Mouse (Mus musculus): ENCODE measurements around the gene Psmd13. TPM values are rescaled to one million over a fixed set of nuclear protein-coding genes. Genes with fewer than 3 reads are reported as not detected.
A peak's percentile ranks its signal among the peaks of the same experiment; 100 is the strongest.

Gene Psmd13
- 16.6 and 130 TPM in 2 replicates for polyA plus RNA-seq (2012; ENCODE audit: insufficient read depth, low replicate concordance)

GRCm38 (mm10) chr7:140881696-140882468 lies at the start of gene Psmd13, which contains the start of gene Sirt3:
Psmd13 (plus strand) TSS chr7:140881968.
Sirt3 (minus strand) TSS chr7:140882309.
- Histone ChIP-seq H3K4me1 (peaks cover 56% of the 10 kb centered on the region), H3K9me3 (no peaks in the 10 kb centered on the region), H3K36me3 (replicated peaks; ENCODE audit: low read length) (peaks cover 57% of the 10 kb centered on the region), H3K27me3 (replicated peaks) (no peaks in the 10 kb centered on the region), H3K4me3 (replicated peaks) (peak within 1 kb of the TSS; percentile 95)
- TF ChIP-seq GATA1 (IDR thresholded peaks at IDR 0.05; ENCODE audit: borderline replicate concordance, low read length), result no peak
- TF ChIP-seq FLI1 (IDR thresholded peaks at IDR 0.05; ENCODE audit: low read length), result peak; percentile 79; the same call in 1 of the 2 replicates

GRCm38 (mm10) chr7:140833341-140833740 lies 48.4 kb upstream of the Psmd13 start:
- TF ChIP-seq FLI1 (IDR thresholded peaks at IDR 0.05; ENCODE audit: low read length), result no peak
- no peak for TF ChIP-seq GATA1 (IDR thresholded peaks at IDR 0.05; ENCODE audit: borderline replicate concordance, low read length)
- Histone ChIP-seq H3K9me3 (no peaks in the 10 kb centered on the region), H3K4me3 (replicated peaks) (no peak overlapping the region), H3K36me3 (replicated peaks; ENCODE audit: low read length) (no peaks in the 10 kb centered on the region), H3K27me3 (replicated peaks) (peaks cover 62% of the 10 kb centered on the region), H3K4me1 (peaks cover 17% of the 10 kb centered on the region)

GRCm38 (mm10) chr7:140834968-140835757 lies 46.6 kb upstream of the Psmd13 start, which contains the start of gene Urah:
Urah (plus strand) TSS chr7:140835018.
- no peaks in the 10 kb centered on the region for H3K36me3 ChIP-seq (replicated peaks; ENCODE audit: low read length)
- peaks cover 76% of the 10 kb centered on the region for H3K27me3 ChIP-seq (replicated peaks)
- TF ChIP-seq GATA1 (IDR thresholded peaks at IDR 0.05; ENCODE audit: borderline replicate concordance, low read length) (no peak), FLI1 (IDR thresholded peaks at IDR 0.05; ENCODE audit: low read length) (no peak)
- H3K4me3 ChIP-seq (replicated peaks), result no peak within 1 kb of the TSS
- H3K4me1 ChIP-seq, result peaks cover 19% of the 10 kb centered on the region
- no peaks in the 10 kb centered on the region for H3K9me3 ChIP-seq

DNA sequence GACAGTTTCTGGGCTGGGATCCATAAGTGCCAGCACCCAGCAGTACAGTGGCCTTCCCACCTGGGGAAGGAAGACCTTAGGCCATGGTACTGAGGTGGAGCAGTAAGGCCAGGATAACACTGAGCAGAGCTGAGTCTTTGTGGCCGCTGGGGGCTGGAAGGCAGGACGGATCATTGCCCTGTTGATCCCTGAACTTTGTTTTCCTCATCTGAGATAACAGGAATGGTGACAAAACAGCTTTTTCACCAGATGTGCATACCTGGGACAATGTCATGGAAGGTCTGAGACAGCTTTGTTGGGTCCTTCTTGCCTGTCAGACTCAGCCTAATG lies 46.0 kb upstream of the Psmd13 start:
- H3K4me1 ChIP-seq, result peaks cover 19% of the 10 kb centered on the region
- H3K27me3 ChIP-seq (replicated peaks), result peaks cover 77% of the 10 kb centered on the region
- no peak overlapping the region for H3K4me3 ChIP-seq (replicated peaks)
- no peaks in the 10 kb centered on the region for H3K9me3 ChIP-seq
- TF ChIP-seq GATA1 (IDR thresholded peaks at IDR 0.05; ENCODE audit: borderline replicate concordance, low read length) (no peak), FLI1 (IDR thresholded peaks at IDR 0.05; ENCODE audit: low read length) (no peak)
- no peaks in the 10 kb centered on the region for H3K36me3 ChIP-seq (replicated peaks; ENCODE audit: low read length)

DNA sequence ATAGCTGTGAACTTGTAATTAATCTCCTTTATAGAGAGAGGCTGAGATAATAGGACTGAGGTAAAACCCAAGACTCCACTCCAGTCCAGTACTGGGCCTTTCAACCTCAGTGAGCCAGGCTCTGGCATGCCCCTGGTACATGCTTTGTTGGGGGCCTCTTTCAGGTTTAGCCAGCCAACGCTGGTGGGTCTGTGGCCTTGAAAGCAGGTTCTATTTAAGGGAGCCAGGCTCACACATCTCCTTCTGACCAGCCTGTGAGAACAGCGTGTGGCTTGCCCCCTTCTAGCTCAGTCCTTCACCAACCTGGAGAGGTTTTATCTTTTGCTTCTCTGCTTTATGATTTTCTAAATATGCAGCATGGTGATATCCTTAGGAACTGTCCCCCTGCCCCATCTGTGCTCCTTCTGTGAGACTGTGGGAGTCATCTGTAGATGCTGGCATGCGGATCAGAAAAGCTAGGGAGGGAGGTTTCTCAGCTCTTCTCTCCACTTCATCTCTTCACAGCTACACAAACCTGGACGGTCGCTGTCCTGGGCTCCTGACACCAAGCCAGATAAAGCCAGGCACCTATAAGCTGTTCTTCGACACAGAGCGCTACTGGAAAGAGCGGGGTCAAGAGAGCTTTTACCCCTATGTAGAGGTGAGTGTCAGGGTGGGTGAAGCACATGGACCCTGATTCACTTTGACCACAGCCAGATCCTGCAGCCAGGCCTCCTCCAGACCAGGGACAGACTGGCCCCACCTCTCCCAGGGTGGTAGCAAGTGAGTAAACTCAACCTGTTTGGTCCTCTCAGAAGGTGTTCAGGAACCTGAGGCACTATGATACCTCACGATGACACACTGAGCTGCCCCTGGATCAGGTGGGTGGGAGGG lies 45.3 kb upstream of the Psmd13 start:
- no peaks in the 10 kb centered on the region for H3K9me3 ChIP-seq
- H3K36me3 ChIP-seq (replicated peaks; ENCODE audit: low read length), result no peaks in the 10 kb centered on the region
- peaks cover 82% of the 10 kb centered on the region for H3K27me3 ChIP-seq (replicated peaks)
- H3K4me3 ChIP-seq (replicated peaks), result no peak overlapping the region
- TF ChIP-seq FLI1 (IDR thresholded peaks at IDR 0.05; ENCODE audit: low read length) (no peak), GATA1 (IDR thresholded peaks at IDR 0.05; ENCODE audit: borderline replicate concordance, low read length) (no peak)
- peaks cover 20% of the 10 kb centered on the region for H3K4me1 ChIP-seq

- H3K9me3 ChIP-seq, result no peaks in the 10 kb centered on the region
- peaks cover 24% of the 10 kb centered on the region for H3K4me1 ChIP-seq
- H3K36me3 ChIP-seq (replicated peaks; ENCODE audit: low read length), result no peaks in the 10 kb centered on the region
- H3K27me3 ChIP-seq (replicated peaks), result peaks cover 88% of the 10 kb centered on the region
- no peak overlapping the region for H3K4me3 ChIP-seq (replicated peaks)
- no peak for TF ChIP-seq FLI1 (IDR thresholded peaks at IDR 0.05; ENCODE audit: low read length)
- TF ChIP-seq GATA1 (IDR thresholded peaks at IDR 0.05; ENCODE audit: borderline replicate concordance, low read length), result no peak
Observed at GRCm38 (mm10) chr7:140839556-140839955, 42.2 kb upstream of the Psmd13 start.

DNA sequence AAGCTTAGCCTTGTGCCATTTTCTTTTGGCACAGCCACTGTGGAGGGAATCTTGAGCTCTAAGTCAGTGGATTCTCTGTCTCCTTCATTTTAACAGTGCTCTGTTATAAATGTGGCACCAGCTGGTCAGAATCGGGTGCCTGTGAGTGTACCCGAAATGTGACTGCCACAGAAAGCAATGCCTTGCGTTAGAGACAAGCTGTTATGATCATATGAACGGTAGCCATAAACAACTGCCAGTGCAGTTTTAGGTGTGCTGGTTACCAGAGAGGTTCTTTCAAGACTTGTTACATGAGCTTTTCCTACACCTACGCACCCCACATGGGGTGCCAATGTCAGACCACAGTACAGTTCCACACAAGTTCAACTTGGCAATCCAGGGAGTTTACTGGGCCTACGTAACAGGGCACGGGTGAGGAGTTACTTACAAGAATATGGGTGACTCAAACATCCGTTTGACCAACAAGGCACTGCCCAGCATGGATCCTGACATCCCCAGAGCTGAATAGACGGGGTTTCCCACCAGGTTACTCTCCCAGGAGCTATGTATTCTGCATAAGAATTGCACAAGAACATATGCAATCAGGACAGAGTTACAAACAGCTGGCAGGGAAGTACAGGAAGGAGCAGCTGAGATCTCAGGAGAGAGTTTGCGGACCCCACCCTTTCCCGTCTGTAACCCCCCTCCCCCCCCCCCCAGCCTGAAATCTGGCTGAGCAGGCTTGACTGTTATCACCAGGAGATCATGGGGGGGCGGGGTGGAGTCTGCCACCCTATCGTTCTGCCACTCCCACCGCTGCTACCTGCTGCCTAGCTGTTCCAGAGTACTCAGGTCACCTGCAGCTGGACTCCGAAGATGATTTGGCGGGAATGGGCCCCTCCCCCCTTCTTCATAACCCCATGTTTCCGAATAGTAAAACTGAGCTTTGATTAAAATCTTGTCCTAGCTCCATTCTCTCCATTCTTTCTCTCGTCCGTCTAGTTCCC lies 40.7 kb upstream of the Psmd13 start:
- peaks cover 76% of the 10 kb centered on the region for H3K27me3 ChIP-seq (replicated peaks)
- peaks cover 34% of the 10 kb centered on the region for H3K4me1 ChIP-seq
- no peak for TF ChIP-seq FLI1 (IDR thresholded peaks at IDR 0.05; ENCODE audit: low read length)
- TF ChIP-seq GATA1 (IDR thresholded peaks at IDR 0.05; ENCODE audit: borderline replicate concordance, low read length), result no peak
- H3K36me3 ChIP-seq (replicated peaks; ENCODE audit: low read length), result no peaks in the 10 kb centered on the region
- H3K4me3 ChIP-seq (replicated peaks), result no peak overlapping the region
- H3K9me3 ChIP-seq, result no peaks in the 10 kb centered on the region

DNA sequence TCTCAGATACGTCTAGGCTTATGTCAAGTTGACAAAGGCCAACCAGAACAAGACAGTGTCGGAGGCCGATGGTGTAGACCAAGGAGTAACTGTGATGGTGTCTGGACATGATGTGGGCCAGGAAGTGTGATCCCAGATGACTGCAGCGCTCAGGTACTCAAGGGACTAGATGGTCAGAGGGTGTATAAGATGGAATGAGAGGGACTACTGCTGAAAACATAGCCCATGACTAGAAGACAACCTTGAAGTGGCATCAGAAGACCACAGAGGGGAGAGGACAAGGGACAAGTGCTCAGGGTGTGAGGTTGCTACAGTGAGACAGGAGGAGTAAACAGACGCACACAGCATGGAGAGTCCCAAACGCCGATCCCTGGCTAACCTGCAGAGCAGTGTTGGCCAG lies 38.0 kb upstream of the Psmd13 start:
- no peaks in the 10 kb centered on the region for H3K9me3 ChIP-seq
- no peaks in the 10 kb centered on the region for H3K36me3 ChIP-seq (replicated peaks; ENCODE audit: low read length)
- H3K4me3 ChIP-seq (replicated peaks), result no peak overlapping the region
- TF ChIP-seq FLI1 (IDR thresholded peaks at IDR 0.05; ENCODE audit: low read length), result no peak
- H3K4me1 ChIP-seq, result peaks cover 47% of the 10 kb centered on the region
- peaks cover 57% of the 10 kb centered on the region for H3K27me3 ChIP-seq (replicated peaks)

All from megakaryocyte, embryonic 14.5 days (primary cell).